Comparison of ENCODE assay signal across 11 mouse cellular contexts in genomic region chrX:103321146-103321545, GRCm38 (mm10). TPM values are rescaled to one million over a fixed set of nuclear protein-coding genes. Genes with fewer than 3 reads are reported as not detected.
DNase-seq lines count a peak whose midpoint lies in the region; ATAC-seq and TF ChIP-seq lines count a peak whose summit lies in the region.
"Had no signal": no experiment of that assay in that cellular context is flagged by ENCODE, and none has a peak within 500 bp of the region (broad histone marks: within the 10 kb centered on the region; RNA-seq: fewer than 3 reads in every experiment).

Cdx4 (plus strand) TSS chrX:103321398.

- no peak within 1 kb of the TSS for H3K9ac ChIP-seq in heart, embryonic 11.5 days (ENCODE audit: low read depth, low read length)
- no peak within 1 kb of the TSS for H3K9ac ChIP-seq in forebrain, embryonic 14.5 days (ENCODE audit: low read length)
- no peak within 1 kb of the TSS for H3K9ac ChIP-seq in limb, embryonic 13.5 days

- H3K9me3 ChIP-seq in heart, embryonic 11.5 days (replicated peaks; ENCODE audit: control insufficient read depth, low read length) = no peaks in the 10 kb centered on the region
- H3K9me3 ChIP-seq in E14TG2a.4 (ENCODE audit: low read length) = no peaks in the 10 kb centered on the region
- H3K9me3 ChIP-seq in forebrain, embryonic 14.5 days (replicated peaks; ENCODE audit: control insufficient read depth, low read length) = no peaks in the 10 kb centered on the region
- H3K9me3 ChIP-seq in limb, embryonic 13.5 days = no peaks in the 10 kb centered on the region

- H3K4me3 ChIP-seq in heart, embryonic 11.5 days (ENCODE audit: low read depth, low read length) = peak within 1 kb of the TSS; percentile 6; the same call in 1 of the 2 replicates
- H3K4me3 ChIP-seq in E14TG2a.4 (replicated peaks; ENCODE audit: low read length) = peak within 1 kb of the TSS; percentile 61
- H3K4me3 ChIP-seq in forebrain, embryonic 14.5 days (ENCODE audit: low read depth, low read length) = no peak within 1 kb of the TSS
- H3K4me3 ChIP-seq in limb, embryonic 13.5 days = peak within 1 kb of the TSS; percentile 19

- H3K36me3 ChIP-seq in heart, embryonic 11.5 days (ENCODE audit: control insufficient read depth, insufficient read depth, low read length) = no peaks in the 10 kb centered on the region
- H3K36me3 ChIP-seq in E14TG2a.4 (ENCODE audit: insufficient read depth, low read length) = no peaks in the 10 kb centered on the region
- H3K36me3 ChIP-seq in forebrain, embryonic 14.5 days (ENCODE audit: control insufficient read depth, insufficient read depth, low read length) = no peaks in the 10 kb centered on the region
- H3K36me3 ChIP-seq in limb, embryonic 13.5 days = no peaks in the 10 kb centered on the region

- H3K4me2 ChIP-seq in heart, embryonic 11.5 days = peak within 1 kb of the TSS; percentile 47
- peak within 1 kb of the TSS; percentile 30; the same call in 1 of the 2 replicates for H3K4me2 ChIP-seq in forebrain, embryonic 14.5 days (ENCODE audit: low read length)
- peak within 1 kb of the TSS; percentile 46 for H3K4me2 ChIP-seq in limb, embryonic 13.5 days (replicated peaks)

- no peak for TF ChIP-seq CTCF in E14TG2a.4 (conservative IDR thresholded peaks at IDR 0.05; ENCODE audit: low read length)

- H3K27me3 ChIP-seq in heart, embryonic 11.5 days (ENCODE audit: control insufficient read depth, insufficient read depth, low read length) = peaks cover 66% of the 10 kb centered on the region
- peaks cover 52% of the 10 kb centered on the region for H3K27me3 ChIP-seq in E14TG2a.4 (ENCODE audit: insufficient read depth, low read length)
- H3K27me3 ChIP-seq in forebrain, embryonic 14.5 days (replicated peaks; ENCODE audit: control insufficient read depth, insufficient read depth, low read length) = peaks cover 39% of the 10 kb centered on the region
- peaks cover 83% of the 10 kb centered on the region for H3K27me3 ChIP-seq in limb, embryonic 13.5 days

- no peak for DNase-seq in heart, adult 9 months (ENCODE audit: low spot score in 2 of 2)
- DNase-seq in forebrain, embryonic 14.5 days (ENCODE audit: low spot score) = no peak
- no peak for DNase-seq in thymus, postnatal 0 days (ENCODE audit: low spot score)
- no peak for DNase-seq in cerebellum, postnatal 10 days
- no peak for DNase-seq in layer of hippocampus, adult 8-10 months (ENCODE audit: low spot score in 2 of 2)
- DNase-seq: cerebellum, adult 18-20 months; right cerebral cortex, adult 18-20 months had no signal

- H3K4me1 ChIP-seq in heart, embryonic 11.5 days (ENCODE audit: control insufficient read depth, insufficient read depth, low read length) = no peaks in the 10 kb centered on the region
- peaks cover 14% of the 10 kb centered on the region; the same call in 1 of the 2 replicates for H3K4me1 ChIP-seq in E14TG2a.4 (replicated peaks; ENCODE audit: low read depth, low read length)
- H3K4me1 ChIP-seq in forebrain, embryonic 14.5 days (ENCODE audit: control insufficient read depth, insufficient read depth, low read length) = no peaks in the 10 kb centered on the region
- H3K4me1 ChIP-seq in limb, embryonic 13.5 days = no peaks in the 10 kb centered on the region

- WGBS in heart, embryonic 11.5 days (ENCODE audit: insufficient replicate concordance) = 17% methylated on average over 13 of the region's 13 CpGs
- WGBS in forebrain, embryonic 14.5 days = 31% methylated on average over 13 of the region's 13 CpGs
- WGBS in limb, embryonic 13.5 days = 21% methylated on average over 13 of the region's 13 CpGs

- ATAC-seq in heart, embryonic 11.5 days (replicated peaks; ENCODE audit: insufficient number of reproducible peaks, low FRiP score, low TSS enrichment) = no peak
- no peak for ATAC-seq in forebrain, embryonic 14.5 days
- no peak for ATAC-seq in limb, embryonic 13.5 days (ENCODE audit: low FRiP score, low read depth)

- H3K27ac ChIP-seq in heart, embryonic 11.5 days (ENCODE audit: low read depth, low read length) = no peak within 1 kb of the TSS
- no peak within 1 kb of the TSS for H3K27ac ChIP-seq in forebrain, embryonic 14.5 days (ENCODE audit: low read depth, low read length)
- no peak within 1 kb of the TSS for H3K27ac ChIP-seq in limb, embryonic 13.5 days

RNA-seq across cellular contexts. Expression of gene Cdx4, which starts in this region (rescaled TPM):
- not detected in 2 replicates for polyA plus RNA-seq in heart, embryonic 11.5 days (2014; fragmentation: Nextera tagmentation; extraction: Ambion mirVana)
- not detected in 2 replicates for polyA plus RNA-seq in forebrain, embryonic 14.5 days (2014; fragmentation: Nextera tagmentation; extraction: Ambion mirVana)
- polyA plus RNA-seq in limb, embryonic 13.5 days (2015; fragmentation: Nextera tagmentation; extraction: Ambion mirVana) = not detected in 2 replicates
- polyA plus RNA-seq in thymus, postnatal 0 days (2015; fragmentation: Nextera tagmentation; extraction: Ambion mirVana) = 0.14 TPM in 1 of 2 replicates, not detected in the other
- total RNA-seq in layer of hippocampus, adult 8-10 months (2022) = not detected
- total RNA-seq: layer of hippocampus, adult 18-20 months had no signal
